Mouse (Mus musculus): ENCODE results near the gene Marcks. TPM values are rescaled to one million over a fixed set of nuclear protein-coding genes. Genes with fewer than 3 reads are reported as not detected.

The Marcks gene
- polyA plus RNA-seq, 1 experiment from 2014 or later, result 54.3 TPM

- 73% methylated on average over 1 of the region's 1 CpGs for WGBS
- TF ChIP-seq EP300 (optimal IDR thresholded peaks at IDR 0.05) (no peak), CTCF (IDR thresholded peaks at IDR 0.05; ENCODE audit: low read depth) (no peak)
Measured at GRCm38 (mm10) chr10:37145456-37145855, 6.7 kb upstream of the Marcks start.

GRCm38 (mm10) chr10:37141621-37142020 lies 2.9 kb upstream of the Marcks start:
- TF ChIP-seq CTCF (IDR thresholded peaks at IDR 0.05; ENCODE audit: low read depth) (no peak), EP300 (optimal IDR thresholded peaks at IDR 0.05) (no peak)
- Histone ChIP-seq H3K4me3 (ENCODE audit: low read depth, low read length) (peak overlapping the region; percentile 96), H3K4me1 (replicated peaks; ENCODE audit: control insufficient read depth, insufficient read depth) (no peaks in the 10 kb centered on the region), H3K27me3 (ENCODE audit: control insufficient read depth, insufficient read depth, low read length) (no peaks in the 10 kb centered on the region), H3K27ac (replicated peaks) (peak overlapping the region; percentile 99), H3K9me3 (ENCODE audit: control insufficient read depth, low read length) (no peaks in the 10 kb centered on the region), H3K4me2 (replicated peaks; ENCODE audit: low read depth) (peak overlapping the region; percentile 80), H3K36me3 (ENCODE audit: control insufficient read depth, insufficient read depth, low read length) (no peaks in the 10 kb centered on the region), H3K9ac (ENCODE audit: low read length) (no peak overlapping the region)
- ATAC-seq (ENCODE audit: low FRiP score, low TSS enrichment) (no peak), DNase-seq (ENCODE audit: low spot score) (no peak)
- WGBS, result 60% methylated on average over 4 of the region's 4 CpGs

More at GRCm38 (mm10) chr10:37145456-37145855, 6.7 kb upstream of the Marcks start:
- Histone ChIP-seq H3K36me3 (ENCODE audit: control insufficient read depth, insufficient read depth, low read length) (no peaks in the 10 kb centered on the region), H3K4me3 (ENCODE audit: low read depth, low read length) (no peak overlapping the region), H3K4me2 (replicated peaks; ENCODE audit: low read depth) (no peak overlapping the region), H3K27me3 (ENCODE audit: control insufficient read depth, insufficient read depth, low read length) (no peaks in the 10 kb centered on the region), H3K4me1 (replicated peaks; ENCODE audit: control insufficient read depth, insufficient read depth) (no peaks in the 10 kb centered on the region), H3K27ac (replicated peaks) (no peak overlapping the region), H3K9ac (ENCODE audit: low read length) (no peak overlapping the region), H3K9me3 (ENCODE audit: control insufficient read depth, low read length) (no peaks in the 10 kb centered on the region)
- DNase-seq (ENCODE audit: low spot score), result no peak
- no peak for ATAC-seq (ENCODE audit: low FRiP score, low TSS enrichment)

- Histone ChIP-seq H3K27me3 (ENCODE audit: control insufficient read depth, insufficient read depth, low read length) (no peaks in the 10 kb centered on the region), H3K4me3 (ENCODE audit: low read depth, low read length) (peak overlapping the region; percentile 96), H3K4me1 (replicated peaks; ENCODE audit: control insufficient read depth, insufficient read depth) (no peaks in the 10 kb centered on the region), H3K27ac (replicated peaks) (peak overlapping the region; percentile 99), H3K36me3 (ENCODE audit: control insufficient read depth, insufficient read depth, low read length) (no peaks in the 10 kb centered on the region), H3K9ac (ENCODE audit: low read length) (peak overlapping the region; percentile 56), H3K4me2 (replicated peaks; ENCODE audit: low read depth) (peak overlapping the region; percentile 80), H3K9me3 (ENCODE audit: control insufficient read depth, low read length) (no peaks in the 10 kb centered on the region)
- TF ChIP-seq EP300 (optimal IDR thresholded peaks at IDR 0.05), result peak; percentile 55
- no peak for TF ChIP-seq CTCF (IDR thresholded peaks at IDR 0.05; ENCODE audit: low read depth)
- ATAC-seq (ENCODE audit: low FRiP score, low TSS enrichment), result peak; percentile 79
- 0% methylated on average over 41 of the region's 47 CpGs for WGBS
- DNase-seq (ENCODE audit: low spot score), result peak; percentile 92
Measured at GRCm38 (mm10) chr10:37140736-37141451, 2.2 kb upstream of the Marcks start.

GRCm38 (mm10) chr10:37140166-37140735 lies 1.5 kb upstream of the Marcks start:
- Histone ChIP-seq H3K36me3 (ENCODE audit: control insufficient read depth, insufficient read depth, low read length) (no peaks in the 10 kb centered on the region), H3K4me1 (replicated peaks; ENCODE audit: control insufficient read depth, insufficient read depth) (no peaks in the 10 kb centered on the region), H3K4me3 (ENCODE audit: low read depth, low read length) (peak overlapping the region; percentile 96), H3K9me3 (ENCODE audit: control insufficient read depth, low read length) (no peaks in the 10 kb centered on the region), H3K9ac (ENCODE audit: low read length) (peak overlapping the region; percentile 56), H3K27me3 (ENCODE audit: control insufficient read depth, insufficient read depth, low read length) (no peaks in the 10 kb centered on the region), H3K27ac (replicated peaks) (peak overlapping the region; percentile 99), H3K4me2 (replicated peaks; ENCODE audit: low read depth) (peak overlapping the region; percentile 80)
- DNase-seq (ENCODE audit: low spot score) (peak; percentile 58), ATAC-seq (ENCODE audit: low FRiP score, low TSS enrichment) (no peak)
- under 1% methylated on average over 24 of the region's 24 CpGs for WGBS
- TF ChIP-seq EP300 (optimal IDR thresholded peaks at IDR 0.05) (no peak), CTCF (IDR thresholded peaks at IDR 0.05; ENCODE audit: low read depth) (no peak)

GRCm38 (mm10) chr10:37139443-37140165 lies 884 bp upstream of the Marcks start:
- whole genome bisulfite sequencing, result under 1% methylated on average over 26 of the region's 26 CpGs
- peak overlapping the region; percentile 99 for H3K27ac ChIP-seq (replicated peaks)
- H3K4me3 ChIP-seq (ENCODE audit: low read depth, low read length), result peak overlapping the region; percentile 96
- ATAC-seq (ENCODE audit: low FRiP score, low TSS enrichment) (no peak), DNase-seq (ENCODE audit: low spot score) (peak; percentile 44)
- H3K4me2 ChIP-seq (replicated peaks; ENCODE audit: low read depth), result peak overlapping the region; percentile 80
- H3K4me1 ChIP-seq (replicated peaks; ENCODE audit: control insufficient read depth, insufficient read depth), result no peaks in the 10 kb centered on the region
- no peaks in the 10 kb centered on the region for H3K27me3 ChIP-seq (ENCODE audit: control insufficient read depth, insufficient read depth, low read length)
- no peaks in the 10 kb centered on the region for H3K9me3 ChIP-seq (ENCODE audit: control insufficient read depth, low read length)
- TF ChIP-seq EP300 (optimal IDR thresholded peaks at IDR 0.05) (no peak), CTCF (IDR thresholded peaks at IDR 0.05; ENCODE audit: low read depth) (0 out of 2 replicates have a peak, but pooled peaks have one; percentile 2)
- no peaks in the 10 kb centered on the region for H3K36me3 ChIP-seq (ENCODE audit: control insufficient read depth, insufficient read depth, low read length)
- H3K9ac ChIP-seq (ENCODE audit: low read length), result peak overlapping the region; percentile 56
